In genomic region chr9:47686881-47687280, GRCm38 (mm10) we compare ENCODE assay signal across 15 mouse cellular contexts.
"Had no signal": no experiment of that assay in that cellular context is flagged by ENCODE, and none has a peak within 500 bp of the region (broad histone marks: within the 10 kb centered on the region; RNA-seq: fewer than 3 reads in every experiment).

No protein-coding gene starts in this region.

- H3K4me1 ChIP-seq: liver, embryonic 12.5 days had no signal

- H3K27me3 ChIP-seq: liver, embryonic 12.5 days; midbrain, embryonic 15.5 days had no signal

- H3K4me3 ChIP-seq: limb, embryonic 15.5 days; liver, embryonic 12.5 days; midbrain, embryonic 15.5 days had no signal

- ATAC-seq: liver, embryonic 12.5 days; midbrain, embryonic 15.5 days had no signal

- H3K36me3 ChIP-seq: limb, embryonic 15.5 days; liver, embryonic 12.5 days; midbrain, embryonic 15.5 days had no signal

- H3K27ac ChIP-seq: kidney, postnatal 0 days; limb, embryonic 15.5 days; liver, embryonic 12.5 days; midbrain, embryonic 15.5 days; stomach, postnatal 0 days had no signal

- H3K4me2 ChIP-seq: limb, embryonic 15.5 days; liver, embryonic 12.5 days; lung, embryonic 14.5 days; midbrain, embryonic 11.5 days; midbrain, embryonic 15.5 days had no signal

- H3K9ac ChIP-seq: limb, embryonic 15.5 days; liver, embryonic 12.5 days; lung, embryonic 14.5 days; midbrain, embryonic 15.5 days had no signal

- DNase-seq: kidney, postnatal 36 days; layer of hippocampus, adult 9-11 months; layer of hippocampus, postnatal 36 days; lung, embryonic 14.5 days; lung, postnatal 10 days; lung, postnatal 4 days; right cerebral cortex, adult 18-20 months; thymus, adult 2 months; thymus, postnatal 25 days had no signal

- H3K9me3 ChIP-seq: limb, embryonic 15.5 days; liver, embryonic 12.5 days; midbrain, embryonic 15.5 days had no signal
